Mouse (Mus musculus) stomach, postnatal 0 days (tissue): ENCODE data around the gene Cacng8.

ENCODE experiments used
- CTCF ChIP-seq: IDR thresholded peaks from 2 replicates; pipeline ENCODE4 v1.5.1; 2016; ENCODE audit warnings: antibody characterized with exemption, low read depth, mild to moderate bottlenecking, moderate library complexity
- EP300 ChIP-seq: optimal IDR thresholded peaks from 2 replicates; pipeline ENCODE3; 2016; ENCODE audit warnings: antibody characterized with exemption

- TF ChIP-seq CTCF = no peak
- no peak for TF ChIP-seq EP300
Observed at GRCm38 (mm10) chr7:3368311-3368710, 22.2 kb upstream of the Cacng8 start.
